Mouse (Mus musculus): ENCODE results near the gene Dnajc3. TPM values are rescaled to one million over a fixed set of nuclear protein-coding genes. Genes with fewer than 3 reads are reported as not detected.

Dnajc3 gene
- 10 to 100 TPM; 62.2 to 65.2 TPM for total RNA-seq (2021)
- 9.6 and 12.3 TPM in 2 replicates for polyA plus RNA-seq (2012; rRNA removed)
- long read RNA-seq, full-length matches to known transcripts = 73 of 85 reads
- long read RNA-seq, partial matches to known transcripts = 4 of 85 reads
- long read RNA-seq, other reads (novel, unspliced or antisense) = 8 of 85 reads

- DNase-seq = peak; percentile 100
Measured at GRCm38 (mm10) chr14:118937533-118938492, at the start of gene Dnajc3. TSS of gene Dnajc3 (plus strand) at chr14:118937976.

GRCm38 (mm10) chr14:118890101-118890500 lies 47.7 kb upstream of the Dnajc3 start:
- DNase-seq = no peak

GRCm38 (mm10) chr14:118895228-118895627 lies 42.5 kb upstream of the Dnajc3 start:
- no peak for DNase-seq

GRCm38 (mm10) chr14:118895655-118896054 lies 42.1 kb upstream of the Dnajc3 start:
- no peak for DNase-seq

- DNase-seq = no peak
Measured at GRCm38 (mm10) chr14:118899940-118900339, 37.8 kb upstream of the Dnajc3 start.

GRCm38 (mm10) chr14:118900911-118901310 lies 36.9 kb upstream of the Dnajc3 start:
- no peak for DNase-seq

GRCm38 (mm10) chr14:118903397-118903796 lies 34.4 kb upstream of the Dnajc3 start:
- DNase-seq = no peak

GRCm38 (mm10) chr14:118903867-118904562 lies 33.8 kb upstream of the Dnajc3 start:
- no peak for DNase-seq

GRCm38 (mm10) chr14:118907592-118907991 lies 30.2 kb upstream of the Dnajc3 start:
- no peak for DNase-seq

GRCm38 (mm10) chr14:118909872-118910271 lies 27.9 kb upstream of the Dnajc3 start:
- DNase-seq = peak; percentile 35

GRCm38 (mm10) chr14:118910332-118911222 lies 27.2 kb upstream of the Dnajc3 start:
- peak; percentile 81 for DNase-seq

- no peak for DNase-seq
Measured at GRCm38 (mm10) chr14:118911521-118911920, 26.3 kb upstream of the Dnajc3 start.

GRCm38 (mm10) chr14:118913651-118914050 lies 24.1 kb upstream of the Dnajc3 start:
- no peak for DNase-seq

- no peak for DNase-seq
Measured at GRCm38 (mm10) chr14:118919025-118919424, 18.8 kb upstream of the Dnajc3 start.

- DNase-seq = no peak
Measured at GRCm38 (mm10) chr14:118920654-118921053, 17.1 kb upstream of the Dnajc3 start.

- DNase-seq = no peak
Measured at GRCm38 (mm10) chr14:118922251-118922650, 15.5 kb upstream of the Dnajc3 start.

- peak; percentile 26 for DNase-seq
Measured at GRCm38 (mm10) chr14:118922667-118923184, 15.1 kb upstream of the Dnajc3 start.

GRCm38 (mm10) chr14:118924673-118925615 lies 12.8 kb upstream of the Dnajc3 start, which contains the start of gene Dzip1:
TSS of gene Dzip1 (minus strand) at chr14:118925460.
- peak; percentile 88 for DNase-seq

GRCm38 (mm10) chr14:118928565-118928964 lies 9.2 kb upstream of the Dnajc3 start:
- no peak for DNase-seq

GRCm38 (mm10) chr14:118929779-118930178 lies 8.0 kb upstream of the Dnajc3 start:
- no peak for DNase-seq
